Mouse (Mus musculus) MEL (cell line): ENCODE data around the gene Pdzd2. TPM values are rescaled to one million over a fixed set of nuclear protein-coding genes. Genes with fewer than 3 reads are reported as not detected.

Experiments
- DNase-seq: peaks from one replicate; pipeline ENCODE4 v3.0.0; 2011; ENCODE audit warnings: low read depth, low spot score
- H3K27ac ChIP-seq: 2 replicates; pipeline ENCODE4 v1.5.1; 2012; ENCODE audit warnings: low read depth, mild to moderate bottlenecking, control low read depth, low read length, moderate library complexity; ENCODE audit not compliant: control insufficient read depth
- H3K27me3 ChIP-seq, 2 experiments: fragments of 150-350 bp in 1 of 2; sonication (generic) in 1 of 2; 2 replicates each; pipeline ENCODE4 v1.6.1; 2012; ENCODE audit warnings: low read length in 2 of 2, mild to moderate bottlenecking in 2 of 2, improper control_type of control experiment in 1 of 2, moderate library complexity in 1 of 2; ENCODE audit not compliant: insufficient read depth in 2 of 2, control insufficient read depth in 1 of 2
- H3K36me3 ChIP-seq, 2 experiments: 2 replicates each; pipeline ENCODE4 v1.6.1; 2012 to 2014; ENCODE audit warnings: low read length in 2 of 2, improper control_type of control experiment in 1 of 2, inconsistent platforms in 1 of 2, mild to moderate bottlenecking in 1 of 2; ENCODE audit not compliant: insufficient read depth in 2 of 2, control insufficient read depth in 1 of 2
- H3K4me1 ChIP-seq, 2 experiments: fragments of 150-350 bp in 1 of 2; sonication (generic) in 1 of 2; 2 replicates each; pipeline ENCODE4 v1.6.1; 2012; ENCODE audit warnings: low read length in 2 of 2, improper control_type of control experiment in 1 of 2, mild to moderate bottlenecking in 1 of 2; ENCODE audit not compliant: insufficient read depth in 2 of 2, control insufficient read depth in 1 of 2
- H3K4me3 ChIP-seq, 2 experiments: fragments of 150-350 bp in 1 of 2; sonication (generic) in 1 of 2; 2 replicates each; pipeline ENCODE4 v1.5.1; 2012; ENCODE audit warnings: low read depth in 2 of 2, low read length in 2 of 2, mild to moderate bottlenecking in 2 of 2, moderate library complexity in 2 of 2, control low read depth in 1 of 2, improper control_type of control experiment in 1 of 2; ENCODE audit not compliant: control insufficient read depth in 1 of 2, insufficient read depth in 1 of 2
- H3K79me2 ChIP-seq: 2 replicates; pipeline ENCODE4 v1.6.1; 2012; ENCODE audit warnings: mild to moderate bottlenecking, low read length, moderate library complexity; ENCODE audit not compliant: control insufficient read depth, poor library complexity, insufficient read depth
- H3K9ac ChIP-seq: 2 replicates; pipeline ENCODE4 v1.6.1; 2012; ENCODE audit warnings: low read depth, mild to moderate bottlenecking, control low read depth, low read length, moderate library complexity; ENCODE audit not compliant: control insufficient read depth, poor library complexity, severe bottlenecking
- H3K9me3 ChIP-seq: fragments of 150-350 bp; sonication (generic); replicated peaks from 2 replicates; pipeline ENCODE4 v1.6.1; 2012; ENCODE audit warnings: mild to moderate bottlenecking, low read length, improper control_type of control experiment, moderate library complexity; ENCODE audit not compliant: insufficient read depth
- CHD1 ChIP-seq: IDR thresholded peaks from 2 replicates; pipeline ENCODE4 v1.6.1; 2012; ENCODE audit warnings: low read depth, mild to moderate bottlenecking, inconsistent platforms, low read length, improper control_type of control experiment
- CHD2 ChIP-seq: IDR thresholded peaks from 2 replicates; pipeline ENCODE4 v1.6.1; 2011; ENCODE audit warnings: low read length, improper control_type of control experiment
- CTCF ChIP-seq, 3 experiments: IDR thresholded peaks in 2 of 3; conservative IDR thresholded peaks in 1 of 3; 2 replicates each; pipeline ENCODE4 v1.5.1; 2011 to 2012; ENCODE audit warnings: low read length in 3 of 3, low read depth in 2 of 3, mild to moderate bottlenecking in 2 of 3, improper control_type of control experiment in 1 of 3, inconsistent platforms in 1 of 3, mixed read lengths in 1 of 3, moderate library complexity in 1 of 3; ENCODE audit not compliant: control insufficient read depth in 1 of 3, insufficient read depth in 1 of 3, poor library complexity in 1 of 3, severe bottlenecking in 1 of 3
- GABPA ChIP-seq: IDR thresholded peaks from 2 replicates; pipeline ENCODE4 v1.6.1; 2012; ENCODE audit warnings: low read depth, mild to moderate bottlenecking, inconsistent platforms, low read length, improper control_type of control experiment, moderate library complexity
- MEF2A ChIP-seq: IDR thresholded peaks from 2 replicates; pipeline ENCODE4 v1.6.1; 2014; ENCODE audit warnings: low read depth, mild to moderate bottlenecking, inconsistent platforms, low read length, improper control_type of control experiment; ENCODE audit not compliant: poor library complexity, insufficient replicate concordance, severe bottlenecking; ENCODE audit errors: extremely low read depth
- MYB ChIP-seq: IDR thresholded peaks from 2 replicates; pipeline ENCODE4 v1.6.1; 2011; ENCODE audit warnings: mild to moderate bottlenecking, low read depth, low read length, improper control_type of control experiment
- MYC ChIP-seq: IDR thresholded peaks from 2 replicates; pipeline ENCODE4 v1.6.1; 2011; ENCODE audit warnings: low read depth, mild to moderate bottlenecking, low read length, improper control_type of control experiment, moderate library complexity
- NELFE ChIP-seq: IDR thresholded peaks from 2 replicates; pipeline ENCODE4 v1.6.1; 2011; ENCODE audit warnings: low read depth, low read length, improper control_type of control experiment
- NRF1 ChIP-seq: IDR thresholded peaks from 2 replicates; pipeline ENCODE4 v1.6.1; 2014; ENCODE audit warnings: low read depth, mild to moderate bottlenecking, inconsistent platforms, low read length, improper control_type of control experiment, moderate library complexity; ENCODE audit not compliant: poor library complexity, insufficient read depth, severe bottlenecking
- POLR2A ChIP-seq, 2 experiments: IDR thresholded peaks; 2 replicates each; pipeline ENCODE4 v1.6.1; 2011 to 2012; ENCODE audit warnings: low read length in 2 of 2, mild to moderate bottlenecking in 2 of 2, control low read depth in 1 of 2, improper control_type of control experiment in 1 of 2, low read depth in 1 of 2, moderate library complexity in 1 of 2; ENCODE audit not compliant: control insufficient read depth in 1 of 2, insufficient read depth in 1 of 2, poor library complexity in 1 of 2
- POLR2AphosphoS2 ChIP-seq: IDR thresholded peaks from 2 replicates; pipeline ENCODE4 v1.6.1; 2011; ENCODE audit warnings: low read length, improper control_type of control experiment
- SMC3 ChIP-seq: IDR thresholded peaks from 2 replicates; pipeline ENCODE4 v1.6.1; 2011; ENCODE audit warnings: low read depth, low read length, improper control_type of control experiment
- TCF12 ChIP-seq: IDR thresholded peaks from 2 replicates; pipeline ENCODE4 v1.6.1; 2014; ENCODE audit warnings: low read depth, mild to moderate bottlenecking, inconsistent platforms, low read length, improper control_type of control experiment, moderate library complexity
- UBTF ChIP-seq: IDR thresholded peaks from 2 replicates; pipeline ENCODE4 v1.6.1; 2012; ENCODE audit warnings: low read depth, mild to moderate bottlenecking, inconsistent platforms, low read length, improper control_type of control experiment, moderate library complexity, borderline replicate concordance; ENCODE audit not compliant: insufficient read depth
- ZKSCAN1 ChIP-seq: IDR thresholded peaks from 2 replicates; pipeline ENCODE4 v1.6.1; 2012; ENCODE audit warnings: low read depth, mild to moderate bottlenecking, inconsistent platforms, low read length, improper control_type of control experiment, moderate library complexity
- polyA plus RNA-seq, 2 experiments: library from polyadenylated mRNA; stranded (reverse) in 1 of 2; unstranded in 1 of 2; fragments of >175 nt in 1 of 2; fragments of >200 nt in 1 of 2; gene quantifications; 2 replicates each; pipeline versions ENCODE4 v1.2.1 to v1.2.4; 2012; ENCODE audit warnings: low replicate concordance in 2 of 2, low read depth in 1 of 2; ENCODE audit not compliant: insufficient read length in 2 of 2, insufficient read depth in 1 of 2, missing spikeins in 1 of 2
- total RNA-seq: library from RNA; depleted of rRNA; stranded (reverse); fragments of 300-350 nt; gene quantifications from 2 replicates; pipeline ENCODE4 v1.2.3, GENCODE M21; 2012

The Pdzd2 gene
- total and polyA plus RNA-seq, 3 experiments = 0.15 to 0.33 TPM; not detected in 1

GRCm38 (mm10) chr15:12420376-12420775, 319.3 kb downstream of the Pdzd2 start:
- Histone ChIP-seq H3K27ac (no peak overlapping the region), H3K9me3 (no peaks in the 10 kb centered on the region), H3K36me3 (peaks cover 0 to 2% of the 10 kb centered on the region in 2 experiments; a peak in 1 of 4 replicates), H3K9ac (no peak overlapping the region), H3K4me3 (no peak overlapping the region), H3K79me2 (no peaks in the 10 kb centered on the region), H3K27me3 (peaks cover 1 to 2% of the 10 kb centered on the region in 2 experiments; a peak in 3 of 4 replicates), H3K4me1 (peaks cover 0 to 4% of the 10 kb centered on the region in 2 experiments; a peak in 1 of 4 replicates)
- DNase-seq = no peak
- no peak for TF ChIP-seq CHD2

GRCm38 (mm10) chr15:12419446-12419845, 320.3 kb downstream of the Pdzd2 start:
- Histone ChIP-seq H3K79me2 (no peaks in the 10 kb centered on the region), H3K9me3 (no peaks in the 10 kb centered on the region), H3K36me3 (peaks cover 0 to 2% of the 10 kb centered on the region in 2 experiments; a peak in 1 of 4 replicates), H3K4me1 (peaks cover 0 to 4% of the 10 kb centered on the region in 2 experiments; a peak in 1 of 4 replicates), H3K4me3 (no peak overlapping the region), H3K9ac (no peak overlapping the region), H3K27ac (no peak overlapping the region), H3K27me3 (peaks cover 1 to 2% of the 10 kb centered on the region in 2 experiments)
- no peak for TF ChIP-seq MYC
- TF ChIP-seq SMC3 = no peak
- no peak for TF ChIP-seq CHD1
- TF ChIP-seq MEF2A = no peak
- TF ChIP-seq MYB = no peak
- TF ChIP-seq NELFE = no peak; the same call in 1 of the 2 replicates
- no peak for TF ChIP-seq POLR2A (IDR thresholded peaks at IDR 0.05; ENCODE audit: control insufficient read depth in 1 of 2, insufficient read depth in 1 of 2, low read depth in 1 of 2, low read length in 2 of 2, poor library complexity in 1 of 2)
- TF ChIP-seq CTCF (IDR thresholded peaks at IDR 0.05 in 2 of 3, conservative IDR thresholded peaks at IDR 0.05 in 1 of 3; ENCODE audit: control insufficient read depth in 1 of 3, insufficient read depth in 1 of 3, low read depth in 2 of 3, low read length in 3 of 3, poor library complexity in 1 of 3, severe bottlenecking in 1 of 3) = no peak
- no peak for TF ChIP-seq TCF12
- no peak for TF ChIP-seq UBTF
- TF ChIP-seq NRF1 = no peak
- no peak for TF ChIP-seq GABPA
- TF ChIP-seq POLR2AphosphoS2 = no peak
- no peak for TF ChIP-seq ZKSCAN1
- DNase-seq = no peak
